Mouse (Mus musculus): ENCODE measurements around the gene Gm11127. TPM values are rescaled to one million over a fixed set of nuclear protein-coding genes. Genes with fewer than 3 reads are reported as not detected.
"Not testable (repeated sequence)": the region's sequence is repeated elsewhere in the genome, so short reads cannot be mapped to it uniquely, and the experiment has no call there.

Gene Gm11127
- polyA plus RNA-seq, 1 experiment from 2014 or later, result not detected

- peaks cover 11% of the 10 kb centered on the region for H3K4me1 ChIP-seq (ENCODE audit: insufficient read depth, low read length)
- not testable (repeated sequence) for ATAC-seq (ENCODE audit: low FRiP score, low TSS enrichment); H3K4me2 ChIP-seq (replicated peaks; ENCODE audit: low read depth, low read length); H3K9me3 ChIP-seq (ENCODE audit: low read length); H3K9ac ChIP-seq (replicated peaks; ENCODE audit: low read length); H3K36me3 ChIP-seq (ENCODE audit: insufficient read depth, low read length); H3K4me3 ChIP-seq (ENCODE audit: low read length); H3K27ac ChIP-seq (ENCODE audit: low read length)
- H3K27me3 ChIP-seq (ENCODE audit: insufficient read depth, low read length), result peaks cover 31% of the 10 kb centered on the region
These were observed 23.7 kb upstream of the Gm11127 start for GRCm38 (mm10) chr17:36081901-36082300.

- 27% methylated on average over 2 of the region's 2 CpGs for whole genome bisulfite sequencing
These were observed 2.7 kb upstream of the Gm11127 start for GRCm38 (mm10) chr17:36060829-36061228.

DNA sequence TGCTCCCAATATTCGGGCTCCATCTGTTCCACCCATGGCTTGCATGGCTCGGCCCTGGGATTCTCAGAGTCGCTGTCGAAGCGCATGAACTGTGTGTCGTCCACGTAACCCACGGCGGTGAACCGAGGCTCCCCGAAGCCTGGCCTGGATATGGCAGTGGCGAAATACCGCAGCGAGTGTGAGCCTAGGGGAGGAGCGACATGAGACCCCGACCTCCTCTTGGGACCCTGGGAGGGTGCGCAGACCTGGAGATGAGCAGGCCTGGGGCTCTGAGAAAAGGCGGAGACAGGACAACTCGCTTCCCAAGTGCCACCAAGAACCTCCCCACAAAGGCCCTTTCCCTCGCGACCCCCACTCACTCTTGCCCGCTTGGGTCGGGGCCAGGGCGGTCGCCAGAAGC lies 244 bp downstream of the Gm11127 start:
- not testable (repeated sequence) for H3K9ac ChIP-seq (replicated peaks; ENCODE audit: low read length); ATAC-seq (ENCODE audit: low FRiP score, low TSS enrichment); H3K4me3 ChIP-seq (ENCODE audit: low read length); H3K27ac ChIP-seq (ENCODE audit: low read length); H3K4me2 ChIP-seq (replicated peaks; ENCODE audit: low read depth, low read length); H3K27me3 ChIP-seq (ENCODE audit: insufficient read depth, low read length); H3K36me3 ChIP-seq (ENCODE audit: insufficient read depth, low read length); H3K9me3 ChIP-seq (ENCODE audit: low read length); H3K4me1 ChIP-seq (ENCODE audit: insufficient read depth, low read length)
- WGBS, result 89% methylated on average over 22 of the region's 25 CpGs

More at GRCm38 (mm10) chr17:36060829-36061228, 2.7 kb upstream of the Gm11127 start:
- 0 out of 2 replicates have a peak, but pooled peaks have one; percentile 19 for ATAC-seq (ENCODE audit: low FRiP score, low TSS enrichment)
- Histone ChIP-seq H3K36me3 (ENCODE audit: insufficient read depth, low read length) (no peaks in the 10 kb centered on the region), H3K9ac (replicated peaks; ENCODE audit: low read length) (no peak overlapping the region), H3K4me3 (ENCODE audit: low read length) (no peak overlapping the region), H3K4me2 (replicated peaks; ENCODE audit: low read depth, low read length) (no peak overlapping the region), H3K27me3 (ENCODE audit: insufficient read depth, low read length) (no peaks in the 10 kb centered on the region), H3K27ac (ENCODE audit: low read length) (no peak overlapping the region), H3K4me1 (ENCODE audit: insufficient read depth, low read length) (no peaks in the 10 kb centered on the region), H3K9me3 (ENCODE audit: low read length) (no peaks in the 10 kb centered on the region)

DNA sequence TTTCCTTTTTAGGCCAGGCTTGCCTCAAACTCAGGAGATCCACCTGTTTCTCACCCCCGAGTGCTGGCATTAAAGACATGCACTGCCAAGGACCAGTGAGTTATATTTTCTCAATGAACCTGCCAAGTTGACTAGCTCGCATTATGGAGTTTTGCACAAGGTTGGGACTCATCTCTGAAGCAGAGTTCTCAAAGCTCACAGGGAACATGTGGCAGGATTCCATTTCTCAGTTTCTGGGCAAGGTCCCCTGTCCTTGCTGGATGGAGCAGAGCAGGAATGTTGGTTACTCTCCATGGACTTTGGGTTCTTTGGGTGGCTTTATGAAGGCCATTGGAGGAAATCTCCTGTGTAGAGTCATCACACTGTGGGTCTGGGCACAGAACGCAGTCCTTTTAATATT lies 14.9 kb downstream of the Gm11127 start:
- no peak overlapping the region for H3K27ac ChIP-seq (ENCODE audit: low read length)
- H3K36me3 ChIP-seq (ENCODE audit: insufficient read depth, low read length), result no peaks in the 10 kb centered on the region
- no peak; the same call in 1 of the 2 replicates for ATAC-seq (ENCODE audit: low FRiP score, low TSS enrichment)
- no peaks in the 10 kb centered on the region for H3K9me3 ChIP-seq (ENCODE audit: low read length)
- WGBS, result 73% methylated on average over 3 of the region's 3 CpGs
- H3K4me1 ChIP-seq (ENCODE audit: insufficient read depth, low read length), result peaks cover 5% of the 10 kb centered on the region; the same call in 1 of the 2 replicates
- peak overlapping the region; percentile 47; the same call in 1 of the 2 replicates for H3K4me3 ChIP-seq (ENCODE audit: low read length)
- H3K4me2 ChIP-seq (replicated peaks; ENCODE audit: low read depth, low read length), result peak overlapping the region; percentile 73
- H3K27me3 ChIP-seq (ENCODE audit: insufficient read depth, low read length), result no peaks in the 10 kb centered on the region
- H3K9ac ChIP-seq (replicated peaks; ENCODE audit: low read length), result no peak overlapping the region; the same call in 1 of the 2 replicates

- H3K9me3 ChIP-seq (ENCODE audit: low read length); H3K4me1 ChIP-seq (ENCODE audit: insufficient read depth, low read length); H3K36me3 ChIP-seq (ENCODE audit: insufficient read depth, low read length); H3K27me3 ChIP-seq (ENCODE audit: insufficient read depth, low read length); H3K27ac ChIP-seq (ENCODE audit: low read length): not testable (repeated sequence)
- Histone ChIP-seq H3K4me3 (ENCODE audit: low read length) (peak within 1 kb of the TSS; percentile 47), H3K4me2 (replicated peaks; ENCODE audit: low read depth, low read length) (peak within 1 kb of the TSS; percentile 73), H3K9ac (replicated peaks; ENCODE audit: low read length) (peak within 1 kb of the TSS; percentile 61)
- 2% methylated on average over 12 of the region's 12 CpGs for whole genome bisulfite sequencing
- peak; percentile 97 for ATAC-seq (ENCODE audit: low FRiP score, low TSS enrichment)
These were observed 15.5 kb downstream of the Gm11127 start, which contains the start of the genes H2-T22 and Gm6034 for GRCm38 (mm10) chr17:36042610-36043169. Gene H2-T22, minus strand, starts transcription at chr17:36042747. Gene Gm6034, plus strand, starts transcription at chr17:36042961.

DNA sequence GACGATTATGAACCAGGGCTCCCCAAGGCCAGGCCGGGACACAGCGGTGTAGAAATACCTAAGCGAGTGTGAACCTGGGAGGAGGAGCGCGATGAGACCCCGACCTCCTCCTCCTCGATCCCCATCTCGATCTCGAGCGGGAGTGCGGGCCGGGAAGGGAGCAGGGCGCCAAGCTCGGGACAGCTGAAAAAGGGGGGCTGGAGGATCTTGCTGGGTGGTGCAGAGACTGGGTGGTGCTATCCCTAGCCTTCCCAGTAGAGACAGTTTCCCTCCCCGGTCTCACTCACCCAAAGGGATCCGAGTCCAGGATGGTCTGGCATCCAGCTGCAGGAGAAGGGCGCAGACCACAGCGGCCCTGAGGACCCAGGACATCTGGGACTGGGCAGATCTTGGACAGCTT lies 16.1 kb downstream of the Gm11127 start:
- WGBS, result 1% methylated on average over 17 of the region's 19 CpGs
- H3K4me2 ChIP-seq (replicated peaks; ENCODE audit: low read depth, low read length), result peak overlapping the region; percentile 73
- not testable (repeated sequence) for H3K36me3 ChIP-seq (ENCODE audit: insufficient read depth, low read length)

GRCm38 (mm10) chr17:36040604-36041003 lies 17.6 kb downstream of the Gm11127 start:
- ATAC-seq (ENCODE audit: low FRiP score, low TSS enrichment); H3K4me2 ChIP-seq (replicated peaks; ENCODE audit: low read depth, low read length); H3K36me3 ChIP-seq (ENCODE audit: insufficient read depth, low read length); H3K4me1 ChIP-seq (ENCODE audit: insufficient read depth, low read length); H3K27ac ChIP-seq (ENCODE audit: low read length); H3K9me3 ChIP-seq (ENCODE audit: low read length); H3K27me3 ChIP-seq (ENCODE audit: insufficient read depth, low read length); H3K4me3 ChIP-seq (ENCODE audit: low read length); H3K9ac ChIP-seq (replicated peaks; ENCODE audit: low read length): not testable (repeated sequence)
- WGBS, result 88% methylated on average over 2 of the region's 2 CpGs

More for the DNA sequence above, 16.1 kb downstream of the Gm11127 start:
- ATAC-seq (ENCODE audit: low FRiP score, low TSS enrichment), result peak; percentile 81
- H3K27ac ChIP-seq (ENCODE audit: low read length); H3K27me3 ChIP-seq (ENCODE audit: insufficient read depth, low read length); H3K4me1 ChIP-seq (ENCODE audit: insufficient read depth, low read length); H3K9me3 ChIP-seq (ENCODE audit: low read length): not testable (repeated sequence)
- Histone ChIP-seq H3K9ac (replicated peaks; ENCODE audit: low read length) (peak overlapping the region; percentile 56), H3K4me3 (ENCODE audit: low read length) (peak overlapping the region; percentile 47)

DNA sequence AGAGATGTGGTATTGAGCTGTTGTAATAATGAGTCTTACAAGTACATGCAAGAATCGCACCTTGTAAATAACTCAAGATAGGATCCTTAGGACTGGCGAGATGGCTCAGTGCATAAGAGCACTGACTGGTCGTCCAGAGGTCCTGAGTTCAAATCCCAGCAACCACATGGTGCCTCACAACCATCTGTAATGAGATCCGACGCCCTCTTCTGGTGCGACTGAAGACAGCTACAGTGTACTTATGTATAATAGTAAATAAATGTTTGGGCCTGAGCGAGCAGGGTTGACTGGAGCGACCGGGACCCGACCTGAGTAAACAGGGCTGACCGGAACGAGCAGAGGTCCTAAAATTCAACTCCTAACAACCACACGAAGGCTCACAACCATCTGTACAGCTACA lies 22.0 kb downstream of the Gm11127 start:
- H3K36me3 ChIP-seq (ENCODE audit: insufficient read depth, low read length); H3K27ac ChIP-seq (ENCODE audit: low read length); H3K4me3 ChIP-seq (ENCODE audit: low read length); H3K4me1 ChIP-seq (ENCODE audit: insufficient read depth, low read length); H3K27me3 ChIP-seq (ENCODE audit: insufficient read depth, low read length); H3K9me3 ChIP-seq (ENCODE audit: low read length); H3K9ac ChIP-seq (replicated peaks; ENCODE audit: low read length); H3K4me2 ChIP-seq (replicated peaks; ENCODE audit: low read depth, low read length); ATAC-seq (ENCODE audit: low FRiP score, low TSS enrichment): not testable (repeated sequence)
- WGBS, result 86% methylated on average over 13 of the region's 13 CpGs

- not testable (repeated sequence) for H3K4me2 ChIP-seq (replicated peaks; ENCODE audit: low read depth, low read length)
- 35% methylated on average over 3 of the region's 3 CpGs for WGBS
- ATAC-seq (ENCODE audit: low FRiP score, low TSS enrichment), result peak; percentile 49; the same call in 1 of the 2 replicates
These were observed 23.0 kb downstream of the Gm11127 start for GRCm38 (mm10) chr17:36035010-36035638.

DNA sequence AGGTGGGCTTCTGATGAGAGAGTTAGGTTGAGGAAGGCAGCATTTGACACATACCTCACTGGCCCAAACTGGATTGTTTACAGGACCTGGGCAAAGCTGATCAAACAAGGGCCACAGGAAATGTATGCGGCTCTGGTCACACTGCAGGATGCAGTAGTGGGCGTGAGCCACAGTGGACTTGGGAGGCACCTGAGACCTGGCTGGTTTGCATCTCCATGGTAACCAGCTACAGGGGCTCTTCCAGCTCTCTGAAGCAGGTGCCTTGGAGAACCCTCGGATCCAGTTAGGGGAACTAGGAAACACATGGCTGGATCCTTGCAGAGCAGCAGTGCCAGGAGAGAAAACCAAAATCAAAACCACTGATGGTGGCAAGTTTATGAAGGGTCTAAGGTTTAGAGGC lies 23.6 kb downstream of the Gm11127 start:
- not testable (repeated sequence) for H3K27me3 ChIP-seq (ENCODE audit: insufficient read depth, low read length); H3K27ac ChIP-seq (ENCODE audit: low read length); H3K4me1 ChIP-seq (ENCODE audit: insufficient read depth, low read length); H3K4me2 ChIP-seq (replicated peaks; ENCODE audit: low read depth, low read length); H3K4me3 ChIP-seq (ENCODE audit: low read length); H3K36me3 ChIP-seq (ENCODE audit: insufficient read depth, low read length); H3K9ac ChIP-seq (replicated peaks; ENCODE audit: low read length); H3K9me3 ChIP-seq (ENCODE audit: low read length); ATAC-seq (ENCODE audit: low FRiP score, low TSS enrichment)
- WGBS, result 47% methylated on average over 3 of the region's 3 CpGs

More at GRCm38 (mm10) chr17:36035010-36035638, 23.0 kb downstream of the Gm11127 start:
- H3K27ac ChIP-seq (ENCODE audit: low read length); H3K4me3 ChIP-seq (ENCODE audit: low read length); H3K9me3 ChIP-seq (ENCODE audit: low read length); H3K27me3 ChIP-seq (ENCODE audit: insufficient read depth, low read length); H3K36me3 ChIP-seq (ENCODE audit: insufficient read depth, low read length); H3K4me1 ChIP-seq (ENCODE audit: insufficient read depth, low read length); H3K9ac ChIP-seq (replicated peaks; ENCODE audit: low read length): not testable (repeated sequence)
